Mouse (Mus musculus): Measurements from ENCODE around the gene Usp7. TPM values are rescaled to one million over a fixed set of nuclear protein-coding genes. Genes with fewer than 3 reads are reported as not detected.

The Usp7 gene
- total and polyA plus RNA-seq, 3 experiments, result 94.2 to 425 (median 101) TPM

DNA sequence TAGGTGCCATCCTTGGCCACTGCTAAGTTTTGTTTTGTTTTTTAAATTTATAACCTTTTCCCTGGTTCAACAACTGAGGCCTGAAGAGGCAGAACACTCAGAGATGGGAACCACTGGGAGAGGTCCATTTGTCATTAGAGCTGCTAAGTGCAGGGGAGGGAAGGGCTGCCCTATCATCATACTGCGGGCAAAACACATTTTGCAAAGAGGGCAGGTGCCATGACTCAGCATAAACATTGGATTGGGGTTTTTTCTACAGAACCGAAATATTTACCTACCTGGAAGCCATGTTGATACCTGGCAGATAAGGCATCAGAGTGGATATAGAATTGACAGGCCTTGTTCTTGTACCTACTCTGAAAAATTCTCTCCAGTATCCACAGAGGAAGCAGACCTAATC is 45.6 kb downstream of the Usp7 start (continued):
- TF ChIP-seq POLR2AphosphoS5 (IDR thresholded peaks at IDR 0.05; ENCODE audit: borderline replicate concordance, low read depth, low read length), result no peak

DNA sequence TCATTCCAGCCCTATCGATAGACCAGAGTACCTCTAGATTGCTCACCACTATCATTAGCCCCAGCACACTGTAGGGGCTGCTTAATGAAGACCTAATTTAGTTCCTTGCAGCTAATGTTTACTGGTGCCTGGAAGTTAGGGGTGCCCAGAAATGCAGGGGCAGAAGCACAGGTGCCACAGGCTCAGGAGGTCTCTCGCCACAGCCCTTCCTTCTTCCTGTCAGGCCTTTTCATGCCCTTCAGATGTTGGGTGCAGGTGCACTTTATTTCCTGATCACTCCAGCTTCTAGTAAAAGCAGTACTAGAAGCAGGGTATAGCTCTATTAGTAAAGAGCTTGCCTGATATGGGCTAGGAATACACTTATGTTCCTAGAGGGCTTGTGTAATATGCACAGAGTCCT is 46.4 kb downstream of the Usp7 start:
- H3K4me3 ChIP-seq (ENCODE audit: control insufficient read depth in 1 of 2, insufficient read depth in 1 of 2, low read depth in 2 of 2, low read length in 2 of 2), result no peak overlapping the region
- TF ChIP-seq ZMIZ1 (IDR thresholded peaks at IDR 0.05; ENCODE audit: low read depth, low read length), result no peak
- no peak for TF ChIP-seq POLR2A (IDR thresholded peaks at IDR 0.05; ENCODE audit: control insufficient read depth in 1 of 2, insufficient read depth in 1 of 2, low read depth in 1 of 2, low read length in 2 of 2, poor library complexity in 1 of 2)
- no peak for TF ChIP-seq UBTF (IDR thresholded peaks at IDR 0.05; ENCODE audit: borderline replicate concordance, insufficient read depth, low read depth, low read length)
- no peak for TF ChIP-seq ELF1 (IDR thresholded peaks at IDR 0.05; ENCODE audit: low read depth, low read length)
- no peak for TF ChIP-seq SMC3 (IDR thresholded peaks at IDR 0.05; ENCODE audit: low read depth, low read length)
- TF ChIP-seq GABPA (IDR thresholded peaks at IDR 0.05; ENCODE audit: low read depth, low read length), result no peak
- no peak for TF ChIP-seq POLR2AphosphoS5 (IDR thresholded peaks at IDR 0.05; ENCODE audit: borderline replicate concordance, low read depth, low read length)
- no peak for TF ChIP-seq JUND (IDR thresholded peaks at IDR 0.05; ENCODE audit: low read depth, low read length)
- TF ChIP-seq TAL1 (IDR thresholded peaks at IDR 0.05; ENCODE audit: low read length), result no peak
- no peak for TF ChIP-seq SIN3A (IDR thresholded peaks at IDR 0.05; ENCODE audit: low read length)
- no peak for TF ChIP-seq CHD1 (IDR thresholded peaks at IDR 0.05; ENCODE audit: low read depth, low read length)
- no peak for TF ChIP-seq MAX (IDR thresholded peaks at IDR 0.05; ENCODE audit: low read length)
- no peak for TF ChIP-seq MXI1 (IDR thresholded peaks at IDR 0.05; ENCODE audit: low read depth, low read length)
- no peak for TF ChIP-seq ZKSCAN1 (IDR thresholded peaks at IDR 0.05; ENCODE audit: low read depth, low read length)
- TF ChIP-seq MEF2A (IDR thresholded peaks at IDR 0.05; ENCODE audit: extremely low read depth, insufficient replicate concordance, low read depth, low read length, poor library complexity, severe bottlenecking), result no peak
- TF ChIP-seq ETS1 (IDR thresholded peaks at IDR 0.05; ENCODE audit: low read depth, low read length), result no peak
- no peaks in the 10 kb centered on the region for H3K79me2 ChIP-seq (ENCODE audit: control insufficient read depth, insufficient read depth, low read length, poor library complexity)
- peaks cover 20 to 46% of the 10 kb centered on the region in 2 experiments for H3K4me1 ChIP-seq (ENCODE audit: control insufficient read depth in 1 of 2, insufficient read depth in 2 of 2, low read length in 2 of 2)
- no peak overlapping the region for H3K9ac ChIP-seq (ENCODE audit: control insufficient read depth, low read depth, low read length, poor library complexity, severe bottlenecking)
- peaks cover 0 to 39% of the 10 kb centered on the region in 2 experiments; a peak in 2 of 4 replicates for H3K36me3 ChIP-seq (ENCODE audit: control insufficient read depth in 1 of 2, insufficient read depth in 2 of 2, low read length in 2 of 2)
- H3K9me3 ChIP-seq (replicated peaks; ENCODE audit: insufficient read depth, low read length), result no peaks in the 10 kb centered on the region
- H3K27ac ChIP-seq (ENCODE audit: control insufficient read depth, low read depth, low read length), result no peak overlapping the region; the same call in 1 of the 2 replicates
- no peaks in the 10 kb centered on the region for H3K27me3 ChIP-seq (ENCODE audit: control insufficient read depth in 1 of 2, insufficient read depth in 2 of 2, low read length in 2 of 2)
- DNase-seq (ENCODE audit: low read depth, low spot score), result no peak

DNA sequence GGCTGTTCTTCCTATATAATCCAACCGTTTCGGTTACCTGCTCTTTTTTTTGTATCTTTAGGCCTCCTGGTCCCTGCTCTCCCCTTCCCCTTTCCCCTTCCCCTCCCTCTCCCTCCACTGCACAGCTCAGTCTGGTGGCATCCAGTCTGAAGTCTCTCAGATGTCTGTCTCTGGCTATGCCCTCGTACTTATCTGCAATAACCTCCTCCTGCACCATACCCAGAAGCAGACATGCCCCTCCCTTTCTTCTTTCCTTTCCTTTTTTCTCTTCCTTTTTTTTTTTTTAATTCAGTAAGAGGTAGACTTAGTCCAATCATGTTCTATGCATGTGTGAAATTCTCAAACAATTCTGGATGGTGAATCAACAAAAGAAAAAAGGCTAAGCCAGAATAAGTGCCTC is 48.1 kb downstream of the Usp7 start:
- no peak overlapping the region for H3K27ac ChIP-seq (ENCODE audit: control insufficient read depth, low read depth, low read length)
- H3K4me3 ChIP-seq (ENCODE audit: control insufficient read depth in 1 of 2, insufficient read depth in 1 of 2, low read depth in 2 of 2, low read length in 2 of 2), result no peak overlapping the region
- H3K9me3 ChIP-seq (replicated peaks; ENCODE audit: insufficient read depth, low read length), result no peaks in the 10 kb centered on the region
- H3K36me3 ChIP-seq (ENCODE audit: control insufficient read depth in 1 of 2, insufficient read depth in 2 of 2, low read length in 2 of 2), result peaks cover 0 to 39% of the 10 kb centered on the region in 2 experiments; a peak in 2 of 4 replicates
- peak; percentile 53 for DNase-seq (ENCODE audit: low read depth, low spot score)
- no peaks in the 10 kb centered on the region for H3K27me3 ChIP-seq (ENCODE audit: control insufficient read depth in 1 of 2, insufficient read depth in 2 of 2, low read length in 2 of 2)
- H3K4me1 ChIP-seq (ENCODE audit: control insufficient read depth in 1 of 2, insufficient read depth in 2 of 2, low read length in 2 of 2), result peaks cover 20 to 49% of the 10 kb centered on the region in 2 experiments
- H3K79me2 ChIP-seq (ENCODE audit: control insufficient read depth, insufficient read depth, low read length, poor library complexity), result peaks cover 2% of the 10 kb centered on the region; the same call in 1 of the 2 replicates
- no peak overlapping the region for H3K9ac ChIP-seq (ENCODE audit: control insufficient read depth, low read depth, low read length, poor library complexity, severe bottlenecking)
- TF ChIP-seq SIN3A (IDR thresholded peaks at IDR 0.05; ENCODE audit: low read length) (peak; percentile 36; the same call in 1 of the 2 replicates), MAFK (IDR thresholded peaks at IDR 0.05; ENCODE audit: borderline replicate concordance, low read depth, low read length) (no peak), NELFE (IDR thresholded peaks at IDR 0.05; ENCODE audit: low read depth, low read length) (no peak), SMC3 (IDR thresholded peaks at IDR 0.05; ENCODE audit: low read depth, low read length) (no peak), JUND (IDR thresholded peaks at IDR 0.05; ENCODE audit: low read depth, low read length) (no peak), POLR2A (IDR thresholded peaks at IDR 0.05; ENCODE audit: control insufficient read depth in 1 of 2, insufficient read depth in 1 of 2, low read depth in 1 of 2, low read length in 2 of 2, poor library complexity in 1 of 2) (no peak), CHD2 (IDR thresholded peaks at IDR 0.05; ENCODE audit: low read length) (no peak), EP300 (IDR thresholded peaks at IDR 0.05; ENCODE audit: low read depth in 1 of 2, low read length in 2 of 2) (0 out of 4 replicates have a peak, but pooled peaks of 1 of the 2 experiments have one; percentile 17), POLR2AphosphoS5 (IDR thresholded peaks at IDR 0.05; ENCODE audit: borderline replicate concordance, low read depth, low read length) (no peak), MEF2A (IDR thresholded peaks at IDR 0.05; ENCODE audit: extremely low read depth, insufficient replicate concordance, low read depth, low read length, poor library complexity, severe bottlenecking) (no peak), MAX (IDR thresholded peaks at IDR 0.05; ENCODE audit: low read length) (no peak), GATA1 (IDR thresholded peaks at IDR 0.05; ENCODE audit: low read depth, low read length) (peak; percentile 23; the same call in 1 of the 2 replicates), CTCF (IDR thresholded peaks at IDR 0.05 in 2 of 3, conservative IDR thresholded peaks at IDR 0.05 in 1 of 3; ENCODE audit: control insufficient read depth in 1 of 3, insufficient read depth in 1 of 3, low read depth in 2 of 3, low read length in 3 of 3, poor library complexity in 1 of 3, severe bottlenecking in 1 of 3) (no peak), HCFC1 (IDR thresholded peaks at IDR 0.05; ENCODE audit: low read depth, low read length) (0 out of 2 replicates have a peak, but pooled peaks have one; percentile 30), MYB (IDR thresholded peaks at IDR 0.05; ENCODE audit: low read depth, low read length) (no peak), TCF12 (IDR thresholded peaks at IDR 0.05; ENCODE audit: low read depth, low read length) (peak; percentile 26; the same call in 1 of the 2 replicates), ETS1 (IDR thresholded peaks at IDR 0.05; ENCODE audit: low read depth, low read length) (0 out of 2 replicates have a peak, but pooled peaks have one; percentile 37), KAT2A (conservative IDR thresholded peaks at IDR 0.05; ENCODE audit: low read depth, low read length) (no peak), NRF1 (IDR thresholded peaks at IDR 0.05; ENCODE audit: insufficient read depth, low read depth, low read length, poor library complexity, severe bottlenecking) (no peak)

Measured in MEL (cell line).